In the genomic region with DNA sequence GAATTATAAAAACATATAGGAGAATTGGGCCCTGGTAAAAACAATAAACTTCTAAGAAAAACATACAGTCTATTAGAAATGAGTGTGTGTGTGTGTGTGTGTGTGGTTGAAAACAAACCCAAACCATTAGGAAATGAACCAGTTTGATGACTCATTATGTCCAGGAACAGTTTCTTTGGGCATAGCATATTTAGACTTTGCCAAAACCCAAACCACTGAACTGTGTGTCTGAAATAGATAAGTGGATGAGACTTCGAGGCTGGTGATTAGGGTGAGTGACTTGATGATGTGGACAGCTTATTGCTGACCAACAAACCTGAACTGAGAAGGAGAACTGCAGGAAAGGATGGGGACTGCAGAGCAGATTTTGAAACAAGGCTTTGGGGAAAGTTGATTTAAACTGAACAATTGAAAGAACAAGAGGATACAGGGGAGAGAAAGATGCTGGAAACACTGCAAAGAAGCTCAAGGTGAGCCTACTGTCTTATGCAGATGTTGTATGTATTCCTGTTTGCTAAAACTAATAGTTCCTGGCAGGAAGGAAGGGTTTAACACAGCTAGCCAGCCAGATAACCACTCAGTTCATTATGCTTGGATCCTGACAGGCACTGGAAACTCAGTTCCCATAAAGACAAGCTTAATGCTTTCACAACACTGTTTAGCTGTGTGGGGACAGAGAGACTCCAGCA, we compare ENCODE assay signal across 20 mouse cellular contexts. TPM values are rescaled to one million over a fixed set of nuclear protein-coding genes. Genes with fewer than 3 reads are reported as not detected.
DNase-seq lines count a peak whose midpoint lies in the region; ATAC-seq and TF ChIP-seq lines count a peak whose summit lies in the region.
"Had no signal": no experiment of that assay in that cellular context is flagged by ENCODE, and none has a peak within 500 bp of the region (broad histone marks: within the 10 kb centered on the region; RNA-seq: fewer than 3 reads in every experiment).

No protein-coding gene starts in this region.

- H3K27me3 ChIP-seq in heart, embryonic 10.5 days (ENCODE audit: insufficient read depth, poor library complexity, severe bottlenecking) = no peaks in the 10 kb centered on the region
- H3K27me3 ChIP-seq in megakaryocyte, embryonic 14.5 days (replicated peaks) = no peaks in the 10 kb centered on the region
- H3K27me3 ChIP-seq in hindbrain, postnatal 0 days (ENCODE audit: insufficient read depth, low read length) = no peaks in the 10 kb centered on the region
- H3K27me3 ChIP-seq: embryonic facial prominence, embryonic 13.5 days; hindbrain, embryonic 13.5 days; limb, embryonic 12.5 days; lung, embryonic 15.5 days had no signal

- intact Hi-C loops in gastrocnemius, adult 2 months (cut with DNase I) = no loop called here

- TF ChIP-seq CTCF in gastrocnemius, adult 2 months (IDR thresholded peaks at IDR 0.05) = no peak
- TF ChIP-seq CTCF in hindbrain, postnatal 0 days (IDR thresholded peaks at IDR 0.05; ENCODE audit: low read depth) = no peak

- 31% methylated on average over 1 of the region's 1 CpGs for WGBS in heart, embryonic 10.5 days
- WGBS in hindbrain, postnatal 0 days = 61% methylated on average over 1 of the region's 1 CpGs

- H3K9ac ChIP-seq in hindbrain, postnatal 0 days (replicated peaks; ENCODE audit: low read length) = no peak overlapping the region
- H3K9ac ChIP-seq: embryonic facial prominence, embryonic 13.5 days; hindbrain, embryonic 13.5 days; limb, embryonic 12.5 days; liver, embryonic 14.5 days; lung, embryonic 15.5 days had no signal

- peak; percentile 66 for DNase-seq in heart, adult 11 months
- DNase-seq in heart, embryonic 10.5 days (ENCODE audit: low spot score) = no peak
- peak; percentile 40 for DNase-seq in MN1 (ENCODE audit: low spot score)
- no peak for DNase-seq in gastrocnemius, adult 2 months
- no peak for DNase-seq in frontal cortex, adult 2 months (ENCODE audit: extremely low spot score in 1 of 2, low spot score in 1 of 2)
- DNase-seq in hindbrain, postnatal 0 days (ENCODE audit: low spot score) = no peak
- DNase-seq: cerebellum, adult 9-10 months; gastrocnemius, postnatal 25 days; kidney, adult 8-10 months; kidney, postnatal 36 days had no signal

- H3K4me2 ChIP-seq in hindbrain, postnatal 0 days (ENCODE audit: low read depth, low read length) = no peak overlapping the region
- H3K4me2 ChIP-seq: embryonic facial prominence, embryonic 13.5 days; heart, embryonic 11.5 days; hindbrain, embryonic 13.5 days; limb, embryonic 12.5 days; lung, embryonic 15.5 days had no signal

- H3K4me3 ChIP-seq in heart, embryonic 10.5 days = no peak overlapping the region
- H3K4me3 ChIP-seq in megakaryocyte, embryonic 14.5 days (replicated peaks) = peak overlapping the region; percentile 86
- no peak overlapping the region for H3K4me3 ChIP-seq in gastrocnemius, adult 2 months
- no peak overlapping the region for H3K4me3 ChIP-seq in hindbrain, postnatal 0 days (ENCODE audit: low read length)
- H3K4me3 ChIP-seq: embryonic facial prominence, embryonic 13.5 days; forebrain, embryonic 10.5 days; hindbrain, embryonic 13.5 days; limb, embryonic 12.5 days; lung, embryonic 15.5 days had no signal

- H3K36me3 ChIP-seq in heart, embryonic 10.5 days = no peaks in the 10 kb centered on the region
- peaks cover 13% of the 10 kb centered on the region for H3K36me3 ChIP-seq in megakaryocyte, embryonic 14.5 days (replicated peaks; ENCODE audit: low read length)
- no peaks in the 10 kb centered on the region for H3K36me3 ChIP-seq in hindbrain, postnatal 0 days (ENCODE audit: insufficient read depth, low read length)
- H3K36me3 ChIP-seq: embryonic facial prominence, embryonic 13.5 days; forebrain, embryonic 10.5 days; hindbrain, embryonic 13.5 days; limb, embryonic 12.5 days; lung, embryonic 15.5 days had no signal

- no peaks in the 10 kb centered on the region for H3K9me3 ChIP-seq in heart, embryonic 10.5 days
- no peaks in the 10 kb centered on the region for H3K9me3 ChIP-seq in megakaryocyte, embryonic 14.5 days
- H3K9me3 ChIP-seq in hindbrain, postnatal 0 days (ENCODE audit: low read length) = no peaks in the 10 kb centered on the region
- H3K9me3 ChIP-seq: embryonic facial prominence, embryonic 13.5 days; forebrain, embryonic 10.5 days; hindbrain, embryonic 13.5 days; limb, embryonic 12.5 days; lung, embryonic 15.5 days had no signal

- no peak overlapping the region for H3K27ac ChIP-seq in heart, embryonic 10.5 days
- no peak overlapping the region for H3K27ac ChIP-seq in gastrocnemius, adult 2 months
- no peak overlapping the region for H3K27ac ChIP-seq in hindbrain, postnatal 0 days
- H3K27ac ChIP-seq: embryonic facial prominence, embryonic 13.5 days; forebrain, embryonic 10.5 days; hindbrain, embryonic 13.5 days; limb, embryonic 12.5 days; liver, embryonic 14.5 days; lung, embryonic 15.5 days; stomach, postnatal 0 days had no signal

- peak; percentile 81 for ATAC-seq in common myeloid progenitor, adult 5-6 weeks (replicated peaks; ENCODE audit: low read depth, poor library complexity, severe bottlenecking)
- ATAC-seq in hindbrain, postnatal 0 days = no peak

- H3K4me1 ChIP-seq in heart, embryonic 10.5 days = 0 out of 2 replicates have a peak, but pooled peaks cover 5% of the 10 kb centered on the region
- peaks cover 71% of the 10 kb centered on the region for H3K4me1 ChIP-seq in megakaryocyte, embryonic 14.5 days
- H3K4me1 ChIP-seq in hindbrain, postnatal 0 days (ENCODE audit: insufficient read depth, low read length) = 0 out of 2 replicates have a peak, but pooled peaks cover 6% of the 10 kb centered on the region

RNA-seq across cellular contexts. Expression of gene Rnf150, which starts 53.8 kb away (rescaled TPM):
- polyA plus RNA-seq in heart, embryonic 10.5 days (2016; fragmentation: Nextera tagmentation; extraction: Ambion mirVana) = 0.41 and 0.80 TPM in 2 replicates
- 3.3 and 6.1 TPM in 2 replicates for total RNA-seq in common myeloid progenitor, adult 5-6 weeks (2017)
- 0.58 and 0.97 TPM in 2 replicates for polyA plus RNA-seq in megakaryocyte, embryonic 14.5 days (2012; ENCODE audit: insufficient read depth, low replicate concordance)
- 10 to 100 TPM; 26.0 to 34.8 TPM for total RNA-seq in gastrocnemius, adult 2 months (2021)
- 14.3 and 17.2 TPM in 2 replicates for polyA plus RNA-seq in frontal cortex, adult 2 months (2012; rRNA removed)
- 9.4 and 9.9 TPM in 2 replicates for total RNA-seq in hindbrain, postnatal 0 days (2014; rRNA removed)
- polyA plus RNA-seq in hindbrain, postnatal 0 days (2015; fragmentation: Nextera tagmentation; extraction: Ambion mirVana) = 1.7 and 1.9 TPM in 2 replicates

Comparison
In these comparisons a context has a peak if more than half of its experiments do, and no peak if none do; other contexts are left out.
1. DNase-seq: peak in heart, adult 11 months (single experiment) and MN1 (single experiment); none in heart, embryonic 10.5 days (single experiment), gastrocnemius, adult 2 months (single experiment), frontal cortex, adult 2 months (0 of 2) and hindbrain, postnatal 0 days (single experiment).